Mouse (Mus musculus) brain, embryonic 18.5 days (tissue): ENCODE results near the gene Tle3.

ENCODE experiments used
- DNase-seq: peaks from one replicate; pipeline ENCODE4 v3.0.0-alpha.2; 2012; ENCODE audit warnings: low read depth, low spot score

The Tle3 gene

DNA sequence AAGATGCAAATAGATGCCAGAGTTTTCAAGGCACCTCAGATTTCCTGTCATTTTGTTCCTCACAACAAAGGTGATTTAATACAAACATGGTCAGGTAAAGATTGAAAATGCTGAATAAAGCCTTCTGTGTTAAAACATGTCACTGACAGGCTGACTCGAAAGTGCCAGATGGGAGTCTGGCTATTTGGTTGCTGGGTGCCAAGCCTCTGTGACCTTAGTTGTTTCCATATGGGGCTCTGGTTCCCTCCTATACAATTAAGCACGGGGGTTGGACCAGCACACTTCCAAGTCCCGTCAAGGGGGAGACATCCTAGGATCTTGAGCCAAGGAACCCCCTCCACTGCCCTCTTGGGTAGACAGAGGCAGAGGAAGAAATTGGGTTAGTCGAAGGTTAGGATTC is 13.2 kb upstream of the Tle3 start:
- no peak for DNase-seq

- no peak for DNase-seq
These were observed 12.4 kb upstream of the Tle3 start for GRCm38 (mm10) chr9:61359741-61360140.

GRCm38 (mm10) chr9:61360163-61360562 is 12.0 kb upstream of the Tle3 start:
- no peak for DNase-seq

DNA sequence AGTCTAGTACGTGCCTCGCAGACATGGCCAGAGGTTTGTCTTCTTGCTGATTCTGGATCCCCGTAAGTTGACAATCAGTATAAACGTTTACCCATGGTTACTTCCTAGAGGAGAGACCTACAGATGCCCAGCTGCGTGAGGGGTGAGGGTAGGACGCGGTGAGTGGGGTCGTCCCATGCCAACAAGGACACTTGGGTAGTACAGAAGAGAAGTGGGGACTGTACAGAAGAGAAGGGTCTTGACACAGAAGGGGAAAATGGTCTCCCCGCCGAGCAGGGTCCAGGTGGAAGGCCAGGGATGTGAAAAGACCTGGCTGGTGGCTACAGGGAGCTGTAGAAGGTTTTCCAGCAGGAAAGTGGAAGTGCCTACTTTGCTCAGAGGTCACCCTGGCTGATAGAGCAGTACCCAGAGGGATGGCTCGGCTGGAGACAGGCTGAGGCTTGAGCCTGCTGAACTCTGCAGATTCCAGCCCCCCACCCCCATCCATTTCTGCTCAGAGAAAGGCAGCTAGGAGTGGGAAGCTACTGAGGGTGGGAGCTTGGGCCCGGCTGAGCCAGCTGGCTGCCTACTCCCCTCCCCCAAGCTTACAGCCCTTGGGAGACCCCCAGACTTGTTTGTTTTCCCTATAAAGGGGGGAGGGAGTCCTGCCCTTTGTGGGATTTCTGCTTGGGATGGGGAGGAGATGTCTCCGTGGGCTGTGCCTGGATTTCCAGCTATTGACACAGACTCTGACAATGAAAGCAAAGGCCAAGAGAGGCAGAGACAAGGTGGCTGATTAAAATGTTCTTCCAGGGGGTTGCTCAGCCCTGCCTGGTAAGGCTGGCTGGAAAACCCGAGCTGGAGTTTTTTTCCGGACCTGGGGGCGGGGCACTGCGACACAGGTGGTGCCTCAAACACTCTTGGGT is 11.2 kb upstream of the Tle3 start:
- no peak for DNase-seq

DNA sequence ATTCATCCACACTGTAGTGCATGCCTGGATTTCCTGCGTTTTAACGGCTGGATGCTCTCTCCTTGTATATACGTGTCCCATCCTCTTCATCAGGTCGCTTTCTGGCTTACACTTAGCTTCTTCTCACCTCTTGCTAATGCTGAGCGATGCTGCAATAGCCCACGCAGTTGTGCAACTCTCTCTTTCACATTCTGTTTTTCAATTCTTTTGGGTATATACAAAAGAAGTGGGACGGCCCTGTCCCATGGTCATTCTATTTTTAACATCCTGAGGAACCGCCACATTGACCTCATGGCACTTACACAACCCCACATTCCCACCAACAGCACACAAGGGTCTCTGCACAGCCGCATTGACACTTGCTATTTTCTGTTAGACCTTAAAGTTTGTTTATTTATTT is 9.0 kb upstream of the Tle3 start:
- DNase-seq, result no peak

DNA sequence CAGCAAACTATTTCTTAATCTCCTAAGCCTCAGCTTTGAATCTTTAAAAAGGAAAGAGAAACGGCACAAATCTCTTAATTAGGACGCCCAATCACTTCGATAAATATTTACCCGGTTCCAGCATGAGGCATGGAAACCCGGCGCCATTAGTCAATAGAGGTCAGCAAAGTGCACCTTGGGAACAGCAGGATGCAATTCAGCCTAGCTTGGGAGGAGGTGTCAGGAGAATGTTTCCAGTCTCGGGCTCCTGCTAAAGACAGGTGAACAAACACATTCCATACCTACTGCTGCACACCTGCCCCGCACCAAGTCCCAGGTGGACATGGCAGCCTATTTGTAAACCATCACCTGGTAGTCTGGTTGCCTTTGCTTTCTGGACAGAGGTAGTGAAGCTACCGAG is 6.1 kb upstream of the Tle3 start:
- DNase-seq, result no peak

GRCm38 (mm10) chr9:61367156-61367555 is 5.0 kb upstream of the Tle3 start:
- no peak for DNase-seq

- no peak for DNase-seq
These were observed 4.2 kb upstream of the Tle3 start for GRCm38 (mm10) chr9:61367857-61368566.

GRCm38 (mm10) chr9:61368567-61369240 is 3.5 kb upstream of the Tle3 start:
- DNase-seq, result peak; percentile 66

DNA sequence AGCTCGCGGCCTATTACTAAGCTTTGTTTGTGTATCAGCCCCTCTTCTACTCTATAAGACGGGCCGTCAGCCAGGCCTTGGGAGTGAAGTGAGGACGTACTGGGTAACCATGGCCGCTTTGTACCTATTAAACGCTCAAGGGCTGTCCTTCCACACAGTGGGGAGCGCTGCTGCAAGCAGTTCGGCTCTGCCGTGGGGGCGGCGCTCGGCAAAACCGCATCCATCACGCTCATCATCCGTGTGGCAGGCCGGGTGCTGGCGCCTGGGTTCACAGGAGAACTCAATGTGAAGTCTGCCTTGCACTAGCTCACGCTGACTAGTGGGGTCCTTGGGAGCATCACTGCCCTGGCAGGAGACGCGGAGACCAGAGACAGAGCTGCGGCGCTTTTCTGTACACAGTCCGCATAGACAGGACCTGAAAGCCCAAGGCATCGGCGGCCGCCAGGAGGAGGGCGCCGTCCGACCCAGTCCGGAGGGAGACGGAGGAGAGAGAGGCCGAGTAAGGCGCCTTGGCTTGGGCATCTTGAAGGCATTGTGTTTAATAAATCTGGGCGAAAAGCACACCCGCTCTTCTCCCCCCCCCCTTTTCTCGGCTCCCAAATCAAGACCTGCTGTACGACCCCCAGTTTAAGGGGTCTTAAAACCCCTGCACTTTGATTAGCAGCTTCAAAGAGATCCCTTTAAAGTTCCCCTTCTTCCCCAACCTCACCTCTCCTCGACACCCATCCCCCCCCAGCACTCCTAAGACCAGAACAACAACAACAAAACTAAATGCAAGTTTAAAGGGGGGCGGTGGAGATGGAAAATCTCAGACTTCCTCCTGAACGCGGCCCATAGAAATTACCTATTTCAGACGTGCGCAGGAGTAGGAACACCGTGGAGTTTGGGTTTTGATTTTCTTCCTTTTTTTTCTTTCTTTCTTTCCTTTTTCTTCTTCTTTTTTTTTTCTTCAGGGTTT is 2.6 kb upstream of the Tle3 start:
- DNase-seq, result no peak

- DNase-seq, result peak; percentile 99
These were observed 1.7 kb upstream of the Tle3 start for GRCm38 (mm10) chr9:61370454-61370888.

GRCm38 (mm10) chr9:61370889-61371754 is 1.0 kb upstream of the Tle3 start:
- no peak for DNase-seq

GRCm38 (mm10) chr9:61372510-61372975 is 377 bp downstream of the Tle3 start:
- no peak for DNase-seq

DNA sequence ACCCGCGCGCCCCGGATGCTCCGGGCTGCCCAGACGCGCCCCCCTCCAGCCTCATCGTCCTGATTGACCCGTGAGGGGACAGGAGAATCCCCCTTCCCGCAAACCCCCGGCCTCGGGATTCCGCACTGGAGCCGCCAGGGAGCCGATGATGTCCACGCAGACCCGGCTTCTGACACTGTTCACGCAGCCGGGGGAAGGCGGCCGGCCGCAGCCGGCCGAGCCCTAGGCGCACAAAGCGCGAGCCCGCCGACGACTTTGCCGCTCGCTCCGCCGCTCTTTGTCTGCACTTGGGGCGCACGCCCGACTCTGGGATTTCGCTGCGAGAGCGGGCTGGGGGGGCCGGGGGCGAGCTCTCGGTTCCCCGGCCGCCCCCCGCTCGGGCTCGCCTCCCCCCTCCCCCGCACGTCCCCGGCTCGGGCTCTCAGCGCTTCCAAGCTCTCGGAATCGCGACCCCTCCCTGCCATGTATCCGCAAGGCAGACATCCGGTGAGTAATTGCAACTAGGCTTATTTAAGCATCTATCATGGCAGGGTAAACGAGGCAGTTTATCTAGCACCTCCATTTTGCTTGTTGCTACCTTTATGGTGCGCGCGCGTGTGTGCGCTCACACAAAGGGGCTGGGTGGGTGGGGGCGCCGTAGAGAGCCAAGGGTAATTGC is 939 bp downstream of the Tle3 start:
- DNase-seq, result no peak

DNA sequence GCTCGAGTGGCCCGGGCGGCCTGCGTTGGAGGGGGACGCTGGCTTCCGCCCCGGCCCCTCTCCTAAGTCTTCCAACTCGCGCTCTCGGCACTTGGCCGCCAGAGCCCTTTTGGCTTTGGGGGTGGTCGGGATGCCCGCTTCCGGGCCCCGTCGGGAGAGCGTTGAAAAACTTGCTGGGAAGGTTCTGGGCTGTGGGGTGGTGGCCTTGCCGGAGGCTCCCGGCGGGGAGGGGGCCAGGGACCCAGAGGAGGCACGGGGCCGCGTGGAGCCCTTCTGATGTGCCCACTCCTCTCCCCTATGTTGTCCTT is 1.4 kb downstream of the Tle3 start:
- no peak for DNase-seq

DNA sequence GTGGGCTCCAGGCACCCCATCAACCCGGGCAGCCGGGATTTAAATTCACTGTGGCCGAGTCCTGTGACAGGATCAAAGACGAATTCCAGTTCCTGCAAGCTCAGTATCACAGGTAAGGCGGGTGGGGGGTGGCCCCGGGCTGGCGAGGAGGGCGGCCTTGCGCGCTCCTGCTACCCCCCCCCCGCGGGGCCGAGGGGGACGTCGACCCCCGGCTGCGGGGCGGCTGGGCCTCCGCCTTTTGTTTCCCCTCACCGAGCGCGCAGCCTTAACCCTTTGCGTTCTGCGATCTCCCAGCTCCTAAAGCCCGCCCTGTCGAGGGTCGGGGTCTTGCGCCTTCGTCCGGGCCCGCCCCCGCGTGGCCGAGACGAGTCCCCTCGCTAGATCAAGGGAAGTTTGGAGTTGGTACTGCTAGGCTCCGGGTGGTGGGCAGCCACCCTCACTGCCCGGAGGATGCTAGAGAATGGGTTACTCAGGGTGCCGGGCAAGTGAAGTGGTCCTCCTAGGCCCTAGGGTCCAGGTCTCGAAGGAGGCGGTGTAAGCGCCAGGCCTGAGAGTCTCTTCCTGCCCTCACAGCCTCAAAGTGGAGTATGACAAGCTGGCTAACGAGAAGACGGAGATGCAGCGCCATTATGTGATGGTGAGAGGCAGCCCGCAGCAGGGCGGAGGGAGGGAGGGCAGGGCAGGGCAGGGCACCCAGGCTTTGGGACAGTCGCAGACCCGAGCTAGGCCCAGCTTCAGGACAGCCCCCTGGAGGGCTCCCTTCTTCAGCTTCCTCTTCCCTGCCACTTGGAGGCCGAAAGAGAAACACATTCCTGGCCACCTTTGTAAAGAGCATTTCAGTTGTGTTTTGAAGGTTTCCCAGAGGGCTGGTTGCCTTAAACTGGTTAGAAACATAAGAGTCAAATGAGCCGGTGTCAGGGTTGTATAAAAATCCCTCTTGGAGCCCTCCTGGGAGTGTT is 2.1 kb downstream of the Tle3 start:
- no peak for DNase-seq

GRCm38 (mm10) chr9:61375002-61375401 is 2.8 kb downstream of the Tle3 start:
- no peak for DNase-seq

- DNase-seq, result no peak
These were observed 3.8 kb downstream of the Tle3 start for GRCm38 (mm10) chr9:61375802-61376561.
